Mouse (Mus musculus): ENCODE data around the gene Mrm1. TPM values are rescaled to one million over a fixed set of nuclear protein-coding genes. Genes with fewer than 3 reads are reported as not detected.
A peak's percentile ranks its signal among the peaks of the same experiment; 100 is the strongest.

The Mrm1 gene
- polyA plus RNA-seq, 1 experiment: 11.4 TPM

DNA sequence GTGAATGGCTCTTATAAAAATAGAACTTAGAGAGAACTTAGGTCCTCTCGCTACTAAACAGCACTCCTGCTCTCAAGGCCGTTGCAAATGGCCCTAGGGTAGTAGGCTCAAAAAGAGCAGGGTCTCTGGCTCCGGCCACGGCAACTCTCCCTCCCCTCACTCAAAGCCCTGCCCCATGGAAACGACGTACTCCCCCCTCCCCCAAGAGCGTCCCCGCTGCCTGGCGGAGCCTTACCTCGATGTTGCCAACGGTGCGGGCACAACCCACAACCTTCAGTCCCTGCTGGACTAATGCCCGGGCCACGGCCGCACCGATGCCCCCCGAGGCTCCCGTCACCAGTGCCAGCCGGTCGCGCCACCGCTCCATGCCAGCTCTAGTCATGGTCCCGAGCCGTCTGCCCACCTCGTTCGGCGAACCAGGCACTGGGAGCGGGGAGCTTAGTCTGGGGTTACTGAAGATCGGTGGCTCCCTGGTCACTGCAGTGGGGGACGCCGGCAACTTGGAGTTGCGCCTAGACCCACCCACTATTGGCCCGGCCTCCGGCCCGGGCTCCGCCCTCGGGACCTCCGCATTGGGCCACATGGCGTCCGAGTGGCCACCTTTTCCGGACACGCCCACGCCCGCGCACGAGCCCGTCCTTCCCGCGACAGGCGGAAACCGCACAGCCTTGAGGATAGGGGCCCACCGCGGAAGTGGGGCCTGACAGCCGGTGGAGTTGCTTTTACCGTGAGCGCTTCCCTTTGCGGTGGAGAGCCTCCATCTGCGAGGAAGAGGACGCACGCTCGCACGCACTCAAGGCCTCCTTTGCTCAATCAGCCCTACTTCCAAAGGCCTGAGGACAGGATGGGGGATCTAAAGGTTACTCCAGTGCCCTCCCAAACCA lies 9.4 kb upstream of the Mrm1 start, which contains the start of gene Dhrs11:
Dhrs11 (minus strand) TSS at position 479 of the 884 bp plus-strand sequence.
- peak within 1 kb of the TSS; percentile 13 for H3ac ChIP-seq (ENCODE audit: control insufficient read depth, insufficient read length)
- peak within 1 kb of the TSS; percentile 56 for H3K4me3 ChIP-seq
- H3K4me2 ChIP-seq (ENCODE audit: low read depth): peak within 1 kb of the TSS; percentile 90
- no peaks in the 10 kb centered on the region for H3K27me3 ChIP-seq (ENCODE audit: control insufficient read depth, insufficient read depth, insufficient read length)
- no peaks in the 10 kb centered on the region for H3K79me2 ChIP-seq (ENCODE audit: control insufficient read depth, insufficient read depth)
- peaks cover 14% of the 10 kb centered on the region for H3K36me3 ChIP-seq (ENCODE audit: control insufficient read depth, insufficient read depth)
- peak; percentile 86 for TF ChIP-seq POLR2AphosphoS2 (IDR thresholded peaks at IDR 0.05; ENCODE audit: insufficient read length, low read depth)
- TF ChIP-seq SRF (IDR thresholded peaks at IDR 0.05; ENCODE audit: control insufficient read depth, insufficient read length, low read depth): no peak
- peak in 1 of 3 experiments; percentile 19 for TF ChIP-seq MYOD1 (IDR thresholded peaks at IDR 0.05; ENCODE audit: control insufficient read depth in 1 of 3, insufficient read length in 2 of 3, low read depth in 2 of 3)
- no peak for TF ChIP-seq TCF3 (IDR thresholded peaks at IDR 0.05; ENCODE audit: insufficient read length, low read depth)
- peak; percentile 66 for TF ChIP-seq POLR2A (IDR thresholded peaks at IDR 0.05; ENCODE audit: insufficient read length, low read depth)
- peak; percentile 17 for TF ChIP-seq USF1 (IDR thresholded peaks at IDR 0.05; ENCODE audit: low read depth)
- TF ChIP-seq MYOG (IDR thresholded peaks at IDR 0.05; ENCODE audit: control insufficient read depth in 1 of 3, insufficient read depth in 1 of 3, insufficient read length in 2 of 3, low read depth in 2 of 3): peak in 1 of 3 experiments; percentile 21
- TF ChIP-seq TCF12 (IDR thresholded peaks at IDR 0.05; ENCODE audit: insufficient read depth, poor library complexity, severe bottlenecking): no peak
- TF ChIP-seq MAX (IDR thresholded peaks at IDR 0.05; ENCODE audit: low read depth): no peak
- no peak for TF ChIP-seq E2F4 (IDR thresholded peaks at IDR 0.05; ENCODE audit: insufficient read depth)

DNA sequence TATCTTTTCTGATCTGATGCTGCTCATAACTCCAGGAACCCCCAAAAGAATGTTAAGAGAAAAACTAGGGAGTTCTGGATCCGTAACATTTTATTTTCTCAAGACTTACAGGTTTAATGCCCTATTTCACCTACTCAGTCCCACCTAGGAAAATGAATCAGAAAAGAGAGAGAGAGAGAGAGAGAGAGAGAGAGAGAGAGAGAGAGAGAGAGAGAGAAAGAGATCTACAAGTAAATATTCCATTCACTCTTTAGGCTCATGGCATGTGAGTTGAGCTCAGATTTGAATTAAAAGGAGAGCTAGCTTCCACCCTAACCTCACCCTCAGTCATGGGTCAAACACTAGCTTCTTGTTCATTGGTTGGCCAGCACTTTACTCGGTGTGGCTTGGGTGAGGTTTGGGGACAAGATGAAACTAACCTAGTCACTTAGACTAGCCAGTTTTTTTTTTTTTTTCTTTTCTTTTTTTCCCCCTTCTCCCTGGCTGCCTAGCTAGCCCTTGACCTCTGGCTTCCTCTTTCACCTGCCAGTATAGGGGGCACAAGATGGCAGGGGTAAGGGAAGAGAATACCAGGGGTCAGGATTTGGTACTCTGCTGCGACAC lies 8.7 kb upstream of the Mrm1 start:
- peak overlapping the region; percentile 56 for H3K4me3 ChIP-seq
- no peaks in the 10 kb centered on the region for H3K79me2 ChIP-seq (ENCODE audit: control insufficient read depth, insufficient read depth)
- no peak for TF ChIP-seq MAX (IDR thresholded peaks at IDR 0.05; ENCODE audit: low read depth)
- no peak for TF ChIP-seq USF1 (IDR thresholded peaks at IDR 0.05; ENCODE audit: low read depth)
- no peak for TF ChIP-seq MYOD1 (IDR thresholded peaks at IDR 0.05; ENCODE audit: control insufficient read depth in 1 of 3, insufficient read length in 2 of 3, low read depth in 2 of 3)
- no peak for TF ChIP-seq E2F4 (IDR thresholded peaks at IDR 0.05; ENCODE audit: insufficient read depth)
- no peak for TF ChIP-seq TCF12 (IDR thresholded peaks at IDR 0.05; ENCODE audit: insufficient read depth, poor library complexity, severe bottlenecking)
- TF ChIP-seq SRF (IDR thresholded peaks at IDR 0.05; ENCODE audit: control insufficient read depth, insufficient read length, low read depth): no peak
- no peak for TF ChIP-seq REST (IDR thresholded peaks at IDR 0.05; ENCODE audit: insufficient read depth, insufficient read length)
- no peak for TF ChIP-seq TCF3 (IDR thresholded peaks at IDR 0.05; ENCODE audit: insufficient read length, low read depth)
- no peak for TF ChIP-seq POLR2A (IDR thresholded peaks at IDR 0.05; ENCODE audit: insufficient read length, low read depth)
- TF ChIP-seq POLR2AphosphoS2 (IDR thresholded peaks at IDR 0.05; ENCODE audit: insufficient read length, low read depth): no peak
- TF ChIP-seq MYOG (IDR thresholded peaks at IDR 0.05; ENCODE audit: control insufficient read depth in 1 of 3, insufficient read depth in 1 of 3, insufficient read length in 2 of 3, low read depth in 2 of 3): no peak
- no peak for TF ChIP-seq CEBPB (IDR thresholded peaks at IDR 0.05; ENCODE audit: insufficient read depth, poor library complexity, severe bottlenecking)
- no peaks in the 10 kb centered on the region for H3K27me3 ChIP-seq (ENCODE audit: control insufficient read depth, insufficient read depth, insufficient read length)
- peaks cover 9% of the 10 kb centered on the region for H3K36me3 ChIP-seq (ENCODE audit: control insufficient read depth, insufficient read depth)
- H3K4me2 ChIP-seq (ENCODE audit: low read depth): peak overlapping the region; percentile 90
- peak overlapping the region; percentile 13 for H3ac ChIP-seq (ENCODE audit: control insufficient read depth, insufficient read length)

DNA sequence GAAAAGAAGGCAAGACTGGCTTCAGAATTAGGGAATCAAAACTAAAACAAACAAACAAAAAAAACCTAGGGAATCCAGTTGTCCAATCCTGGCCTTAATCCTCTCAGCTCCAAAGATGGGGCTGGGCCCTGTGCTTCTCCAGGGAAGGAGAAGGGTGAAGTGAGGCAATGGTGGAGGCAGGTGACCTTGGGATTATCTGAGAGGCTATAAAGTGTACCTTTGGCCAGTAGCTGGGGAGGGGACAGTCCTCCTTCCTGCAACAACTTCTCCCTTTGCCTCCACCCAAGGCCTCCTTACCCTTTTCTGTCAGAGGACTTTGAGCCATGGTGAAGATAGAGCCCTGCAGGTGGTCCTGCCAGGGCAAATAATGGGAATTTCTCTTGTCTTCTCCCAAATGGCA lies 8.2 kb upstream of the Mrm1 start:
- Histone ChIP-seq H3K4me3 (peak overlapping the region; percentile 56), H3K79me2 (ENCODE audit: control insufficient read depth, insufficient read depth) (no peaks in the 10 kb centered on the region), H3ac (ENCODE audit: control insufficient read depth, insufficient read length) (no peak overlapping the region), H3K4me2 (ENCODE audit: low read depth) (peak overlapping the region; percentile 90), H3K27me3 (ENCODE audit: control insufficient read depth, insufficient read depth, insufficient read length) (no peaks in the 10 kb centered on the region), H3K36me3 (ENCODE audit: control insufficient read depth, insufficient read depth) (peaks cover 4% of the 10 kb centered on the region)
- no peak for TF ChIP-seq E2F4 (IDR thresholded peaks at IDR 0.05; ENCODE audit: insufficient read depth)
- TF ChIP-seq POLR2AphosphoS2 (IDR thresholded peaks at IDR 0.05; ENCODE audit: insufficient read length, low read depth): no peak
- no peak for TF ChIP-seq MAX (IDR thresholded peaks at IDR 0.05; ENCODE audit: low read depth)
- no peak for TF ChIP-seq MYOG (IDR thresholded peaks at IDR 0.05; ENCODE audit: control insufficient read depth in 1 of 3, insufficient read depth in 1 of 3, insufficient read length in 2 of 3, low read depth in 2 of 3)
- no peak for TF ChIP-seq MYOD1 (IDR thresholded peaks at IDR 0.05; ENCODE audit: control insufficient read depth in 1 of 3, insufficient read length in 2 of 3, low read depth in 2 of 3)
- no peak for TF ChIP-seq TCF3 (IDR thresholded peaks at IDR 0.05; ENCODE audit: insufficient read length, low read depth)
- TF ChIP-seq TCF12 (IDR thresholded peaks at IDR 0.05; ENCODE audit: insufficient read depth, poor library complexity, severe bottlenecking): no peak

DNA sequence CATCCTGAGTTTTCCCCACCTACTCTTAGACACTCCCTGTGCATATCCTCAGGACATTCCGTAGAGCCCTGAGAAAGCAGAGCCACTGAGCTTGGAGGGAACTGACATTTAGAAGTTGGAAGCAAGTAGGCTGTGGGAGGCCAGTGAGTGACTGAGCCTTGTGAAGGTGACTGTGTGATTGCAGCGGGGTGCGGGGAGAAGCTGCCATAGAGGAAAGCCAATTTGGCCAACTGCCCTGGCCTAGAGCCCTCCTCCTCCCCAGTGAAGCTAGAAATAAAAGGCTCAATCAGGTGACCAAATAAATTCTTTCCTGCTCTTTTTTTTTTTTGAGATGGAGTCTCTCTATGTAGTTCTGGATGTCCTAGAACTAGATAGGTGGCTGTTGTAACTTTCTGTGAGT lies 6.9 kb upstream of the Mrm1 start:
- H3K4me2 ChIP-seq (ENCODE audit: low read depth): peak overlapping the region; percentile 18
- TF ChIP-seq MYOG (IDR thresholded peaks at IDR 0.05; ENCODE audit: control insufficient read depth in 1 of 3, insufficient read depth in 1 of 3, insufficient read length in 2 of 3, low read depth in 2 of 3): no peak
- no peak for TF ChIP-seq REST (IDR thresholded peaks at IDR 0.05; ENCODE audit: insufficient read depth, insufficient read length)
- no peak for TF ChIP-seq CEBPB (IDR thresholded peaks at IDR 0.05; ENCODE audit: insufficient read depth, poor library complexity, severe bottlenecking)
- no peak for TF ChIP-seq MYOD1 (IDR thresholded peaks at IDR 0.05; ENCODE audit: control insufficient read depth in 1 of 3, insufficient read length in 2 of 3, low read depth in 2 of 3)
- no peak for TF ChIP-seq USF1 (IDR thresholded peaks at IDR 0.05; ENCODE audit: low read depth)
- TF ChIP-seq TCF12 (IDR thresholded peaks at IDR 0.05; ENCODE audit: insufficient read depth, poor library complexity, severe bottlenecking): no peak
- no peak for TF ChIP-seq POLR2AphosphoS2 (IDR thresholded peaks at IDR 0.05; ENCODE audit: insufficient read length, low read depth)
- no peak for TF ChIP-seq TCF3 (IDR thresholded peaks at IDR 0.05; ENCODE audit: insufficient read length, low read depth)
- TF ChIP-seq SRF (IDR thresholded peaks at IDR 0.05; ENCODE audit: control insufficient read depth, insufficient read length, low read depth): no peak
- no peak for TF ChIP-seq E2F4 (IDR thresholded peaks at IDR 0.05; ENCODE audit: insufficient read depth)
- TF ChIP-seq MAX (IDR thresholded peaks at IDR 0.05; ENCODE audit: low read depth): no peak
- TF ChIP-seq POLR2A (IDR thresholded peaks at IDR 0.05; ENCODE audit: insufficient read length, low read depth): no peak
- no peak overlapping the region for H3K4me3 ChIP-seq
- H3K79me2 ChIP-seq (ENCODE audit: control insufficient read depth, insufficient read depth): no peaks in the 10 kb centered on the region
- H3ac ChIP-seq (ENCODE audit: control insufficient read depth, insufficient read length): no peak overlapping the region
- H3K36me3 ChIP-seq (ENCODE audit: control insufficient read depth, insufficient read depth): no peaks in the 10 kb centered on the region
- no peaks in the 10 kb centered on the region for H3K27me3 ChIP-seq (ENCODE audit: control insufficient read depth, insufficient read depth, insufficient read length)
